Mouse (Mus musculus) bone marrow macrophage, adult 2 months (primary cell): ENCODE data around the gene Dnajc3.

ENCODE experiments used
- CTCF ChIP-seq: IDR thresholded peaks from 2 replicates; pipeline ENCODE4 v1.5.1; 2012; ENCODE audit warnings: low read depth, mild to moderate bottlenecking, low read length, moderate library complexity
- POLR2A ChIP-seq: IDR thresholded peaks from 2 replicates; pipeline ENCODE4 v1.6.1; 2012; ENCODE audit warnings: mild to moderate bottlenecking, low read depth, low read length, borderline replicate concordance

GRCm38 (mm10) chr14:118909872-118910271, 27.9 kb upstream of the Dnajc3 start:
- no peak for TF ChIP-seq CTCF
- no peak for TF ChIP-seq POLR2A
